Mouse (Mus musculus): ENCODE results near the gene Soat1.
"Not testable (repeated sequence)": the region's sequence is repeated elsewhere in the genome, so short reads cannot be mapped to it uniquely, and the experiment has no call there.

The Soat1 gene

GRCm38 (mm10) chr1:156473961-156474503 is at the start of gene Soat1:
Soat1 (minus strand) TSS chr1:156474331.
- peak; percentile 96 for DNase-seq

- not testable (repeated sequence) for DNase-seq
Observed at GRCm38 (mm10) chr1:156523842-156524241, 49.7 kb upstream of the Soat1 start, which contains the start of gene Gm10031. Gm10031 (plus strand) TSS chr1:156524012.

- peak; percentile 62 for DNase-seq
Observed at GRCm38 (mm10) chr1:156521796-156522517, 47.8 kb upstream of the Soat1 start.

GRCm38 (mm10) chr1:156520136-156520780 is 46.1 kb upstream of the Soat1 start:
- DNase-seq, result no peak

- DNase-seq, result no peak
Observed at GRCm38 (mm10) chr1:156507753-156508152, 33.6 kb upstream of the Soat1 start.

GRCm38 (mm10) chr1:156505901-156506300 is 31.8 kb upstream of the Soat1 start:
- DNase-seq, result no peak

GRCm38 (mm10) chr1:156504945-156505523 is 30.9 kb upstream of the Soat1 start:
- no peak for DNase-seq

GRCm38 (mm10) chr1:156496910-156497309 is 22.8 kb upstream of the Soat1 start:
- DNase-seq, result no peak

GRCm38 (mm10) chr1:156495025-156495424 is 20.9 kb upstream of the Soat1 start:
- DNase-seq, result no peak

GRCm38 (mm10) chr1:156491226-156491796 is 17.2 kb upstream of the Soat1 start:
- no peak for DNase-seq

GRCm38 (mm10) chr1:156488031-156488430 is 13.9 kb upstream of the Soat1 start:
- DNase-seq, result no peak

- DNase-seq, result no peak
Observed at GRCm38 (mm10) chr1:156487498-156487897, 13.4 kb upstream of the Soat1 start.

GRCm38 (mm10) chr1:156481826-156482225 is 7.7 kb upstream of the Soat1 start:
- DNase-seq, result no peak

- no peak for DNase-seq
Observed at GRCm38 (mm10) chr1:156476535-156476934, 2.4 kb upstream of the Soat1 start.

- DNase-seq, result no peak
Observed at GRCm38 (mm10) chr1:156476016-156476415, 1.9 kb upstream of the Soat1 start.

GRCm38 (mm10) chr1:156474854-156475253 is 723 bp upstream of the Soat1 start:
- DNase-seq, result no peak

GRCm38 (mm10) chr1:156473003-156473402 is 1.1 kb downstream of the Soat1 start:
- DNase-seq, result peak; percentile 31

- DNase-seq, result no peak
Observed at GRCm38 (mm10) chr1:156471955-156472354, 2.2 kb downstream of the Soat1 start.

GRCm38 (mm10) chr1:156471071-156471470 is 3.1 kb downstream of the Soat1 start:
- DNase-seq, result no peak

GRCm38 (mm10) chr1:156470557-156470956 is 3.6 kb downstream of the Soat1 start:
- DNase-seq, result no peak

- DNase-seq, result no peak
Observed at GRCm38 (mm10) chr1:156468576-156468975, 5.6 kb downstream of the Soat1 start.

GRCm38 (mm10) chr1:156467655-156468255 is 6.4 kb downstream of the Soat1 start:
- no peak for DNase-seq

GRCm38 (mm10) chr1:156464963-156465362 is 9.2 kb downstream of the Soat1 start:
- no peak for DNase-seq

Data from kidney, postnatal 10 days (tissue).